Mouse (Mus musculus) limb, embryonic 14.5 days (tissue): ENCODE data around the gene Fig4. TPM values are rescaled to one million over a fixed set of nuclear protein-coding genes. Genes with fewer than 3 reads are reported as not detected.

ENCODE experiments used
- ATAC-seq: fragments of 200-750 bp; cut with Nextera tagmentation; 2 replicates; pipeline ENCODE4 v1.8.0; 2017; ENCODE audit warnings: low read depth, moderate number of reproducible peaks, moderate TSS enrichment; ENCODE audit not compliant: low FRiP score
- DNase-seq: peaks from one replicate; pipeline ENCODE4 v3.0.0-alpha.2; 2015; ENCODE audit warnings: low spot score
- H3K27ac ChIP-seq: fragments of 300-500 bp; sonication (generic); replicated peaks from 2 replicates; pipeline ENCODE4 v1.5.1; 2014; ENCODE audit warnings: low read depth, mild to moderate bottlenecking, low read length, moderate library complexity, mixed read lengths
- H3K27me3 ChIP-seq: fragments of 300-500 bp; sonication (generic); 2 replicates; pipeline ENCODE4 v1.6.1; 2014; ENCODE audit warnings: low read length, mixed read lengths; ENCODE audit not compliant: control insufficient read depth, insufficient read depth
- H3K36me3 ChIP-seq: fragments of 300-500 bp; sonication (generic); 2 replicates; pipeline ENCODE4 v1.6.1; 2014; ENCODE audit warnings: mild to moderate bottlenecking, low read length, moderate library complexity, mixed read lengths; ENCODE audit not compliant: control insufficient read depth, insufficient read depth
- H3K4me1 ChIP-seq: fragments of 300-500 bp; sonication (generic); 2 replicates; pipeline ENCODE4 v1.6.1; 2014; ENCODE audit warnings: antibody characterized with exemption, low read length, mixed read lengths; ENCODE audit not compliant: control insufficient read depth, insufficient read depth
- H3K4me2 ChIP-seq: fragments of 300-500 bp; sonication (generic); replicated peaks from 2 replicates; pipeline ENCODE4 v1.6.1; 2014; ENCODE audit warnings: low read depth, mild to moderate bottlenecking, low read length, moderate library complexity; ENCODE audit not compliant: severe bottlenecking
- H3K4me3 ChIP-seq: fragments of 300-500 bp; sonication (generic); replicated peaks from 2 replicates; pipeline ENCODE4 v1.5.1; 2014; ENCODE audit warnings: low read length
- H3K9ac ChIP-seq: fragments of 300-500 bp; sonication (generic); 2 replicates; pipeline ENCODE4 v1.6.1; 2014; ENCODE audit warnings: mild to moderate bottlenecking, low read depth, low read length, moderate library complexity; ENCODE audit not compliant: severe bottlenecking
- H3K9me3 ChIP-seq: fragments of 300-500 bp; sonication (generic); 2 replicates; pipeline ENCODE4 v1.6.1; 2016; ENCODE audit warnings: low read length; ENCODE audit not compliant: control insufficient read depth
- POLR2A ChIP-seq: fragments of 200-500 bp; IDR thresholded peaks from 2 replicates; pipeline ENCODE4 v1.8.0; 2012; ENCODE audit warnings: inconsistent platforms, mild to moderate bottlenecking, moderate library complexity, borderline replicate concordance; ENCODE audit not compliant: insufficient read depth, insufficient read length; ENCODE audit errors: extremely low read depth
- WGBS: fragments of 180-500 bp; shearing (Covaris S2); extraction: QIAGEN DNeasy Blood & Tissue Kit; methylation state at CpG from one replicate; pipeline ENCODE4 v1.1.7; 2014; 5-methylcytosine and 5-hydroxymethylcytosine counted together
- polyA plus RNA-seq, 2 experiments: library from polyadenylated mRNA; depleted of rRNA in 1 of 2; stranded (reverse) in 1 of 2; unstranded in 1 of 2; fragments of >200 nt; fragmentation: Nextera tagmentation in 1 of 2; extraction: Ambion mirVana in 1 of 2; gene quantifications; 2 replicates each; pipeline versions ENCODE4 v1.2.1 to v1.2.3; 2012 to 2014

Fig4 gene
- polyA plus RNA-seq, 2 experiments: 9.5 to 18.8 TPM

GRCm38 (mm10) chr10:41204637-41205315 is 98.3 kb downstream of the Fig4 start:
- Histone ChIP-seq H3K9me3 (no peaks in the 10 kb centered on the region), H3K4me1 (no peaks in the 10 kb centered on the region), H3K27ac (no peak overlapping the region), H3K27me3 (no peaks in the 10 kb centered on the region), H3K9ac (no peak overlapping the region), H3K4me3 (no peak overlapping the region), H3K36me3 (no peaks in the 10 kb centered on the region), H3K4me2 (no peak overlapping the region)
- 70% methylated on average over 11 of the region's 11 CpGs for WGBS
- ATAC-seq: no peak
- no peak for DNase-seq
- no peak for TF ChIP-seq POLR2A

- Histone ChIP-seq H3K4me3 (no peak overlapping the region), H3K9ac (no peak overlapping the region), H3K27me3 (no peaks in the 10 kb centered on the region), H3K36me3 (no peaks in the 10 kb centered on the region), H3K27ac (no peak overlapping the region), H3K9me3 (no peaks in the 10 kb centered on the region), H3K4me2 (no peak overlapping the region), H3K4me1 (no peaks in the 10 kb centered on the region)
- TF ChIP-seq POLR2A: no peak
- WGBS: 44% methylated on average over 5 of the region's 5 CpGs
- no peak for DNase-seq
- no peak for ATAC-seq
Measured at GRCm38 (mm10) chr10:41204191-41204590, 98.9 kb downstream of the Fig4 start.

- no peaks in the 10 kb centered on the region for H3K36me3 ChIP-seq
- no peaks in the 10 kb centered on the region for H3K9me3 ChIP-seq
- DNase-seq (no peak), ATAC-seq (no peak)
- no peak overlapping the region for H3K9ac ChIP-seq
- H3K4me3 ChIP-seq: no peak overlapping the region
- TF ChIP-seq POLR2A: no peak
- no peaks in the 10 kb centered on the region for H3K4me1 ChIP-seq
- H3K27me3 ChIP-seq: no peaks in the 10 kb centered on the region
- no peak overlapping the region for H3K4me2 ChIP-seq
- no peak overlapping the region for H3K27ac ChIP-seq
- WGBS: 73% methylated on average over 6 of the region's 6 CpGs
Measured at GRCm38 (mm10) chr10:41198719-41199118, 104.3 kb downstream of the Fig4 start.

- Histone ChIP-seq H3K4me1 (no peaks in the 10 kb centered on the region), H3K9me3 (no peaks in the 10 kb centered on the region), H3K9ac (no peak overlapping the region), H3K36me3 (no peaks in the 10 kb centered on the region), H3K27me3 (no peaks in the 10 kb centered on the region), H3K27ac (no peak overlapping the region), H3K4me2 (no peak overlapping the region), H3K4me3 (no peak overlapping the region)
- WGBS: 90% methylated on average over 5 of the region's 5 CpGs
- no peak for TF ChIP-seq POLR2A
- no peak for ATAC-seq
- no peak for DNase-seq
Measured at GRCm38 (mm10) chr10:41197788-41198187, 105.3 kb downstream of the Fig4 start.

- Histone ChIP-seq H3K9ac (no peak overlapping the region), H3K4me3 (no peak overlapping the region), H3K27ac (no peak overlapping the region), H3K9me3 (no peaks in the 10 kb centered on the region), H3K36me3 (no peaks in the 10 kb centered on the region), H3K4me2 (no peak overlapping the region), H3K27me3 (no peaks in the 10 kb centered on the region), H3K4me1 (no peaks in the 10 kb centered on the region)
- DNase-seq (no peak), ATAC-seq (no peak)
- 83% methylated on average over 4 of the region's 4 CpGs for whole genome bisulfite sequencing
- no peak for TF ChIP-seq POLR2A
Measured at GRCm38 (mm10) chr10:41196295-41196694, 106.8 kb downstream of the Fig4 start.
